Mouse (Mus musculus): Measurements from ENCODE around the gene Gne. TPM values are rescaled to one million over a fixed set of nuclear protein-coding genes. Genes with fewer than 3 reads are reported as not detected.
"Not testable (repeated sequence)": the region's sequence is repeated elsewhere in the genome, so short reads cannot be mapped to it uniquely, and the experiment has no call there.

Gne gene
- polyA plus RNA-seq, 1 experiment from 2014 or later: 31.7 TPM

- peaks cover 55% of the 10 kb centered on the region for H3K36me3 ChIP-seq (replicated peaks)
- WGBS (ENCODE audit: insufficient replicate concordance): 78% methylated on average over 5 of the region's 5 CpGs
- H3K27ac ChIP-seq (replicated peaks): no peak overlapping the region
- H3K27me3 ChIP-seq: no peaks in the 10 kb centered on the region
- H3K4me1 ChIP-seq (replicated peaks): no peaks in the 10 kb centered on the region
- no peak overlapping the region for H3K4me2 ChIP-seq
- no peaks in the 10 kb centered on the region for H3K9me3 ChIP-seq (replicated peaks)
- H3K4me3 ChIP-seq (replicated peaks): no peak overlapping the region
- H3K9ac ChIP-seq: no peak overlapping the region
- ATAC-seq (ENCODE audit: insufficient read depth): no peak
These were observed 34.2 kb downstream of the Gne start for GRCm38 (mm10) chr4:44049812-44050211.

GRCm38 (mm10) chr4:44046066-44046465, 37.9 kb downstream of the Gne start:
- Histone ChIP-seq H3K27me3 (no peaks in the 10 kb centered on the region), H3K36me3 (replicated peaks) (peaks cover 60% of the 10 kb centered on the region), H3K9ac (no peak overlapping the region), H3K4me3 (replicated peaks) (no peak overlapping the region), H3K27ac (replicated peaks) (no peak overlapping the region), H3K4me2 (no peak overlapping the region), H3K4me1 (replicated peaks) (no peaks in the 10 kb centered on the region), H3K9me3 (replicated peaks) (no peaks in the 10 kb centered on the region)
- ATAC-seq (ENCODE audit: insufficient read depth): no peak
- WGBS (ENCODE audit: insufficient replicate concordance): 74% methylated on average over 5 of the region's 5 CpGs

GRCm38 (mm10) chr4:44044685-44045356, 39.2 kb downstream of the Gne start:
- H3K4me2 ChIP-seq: no peak overlapping the region
- no peaks in the 10 kb centered on the region for H3K27me3 ChIP-seq
- no peak overlapping the region for H3K27ac ChIP-seq (replicated peaks)
- ATAC-seq (ENCODE audit: insufficient read depth): no peak
- no peak overlapping the region for H3K4me3 ChIP-seq (replicated peaks)
- H3K9me3 ChIP-seq (replicated peaks): no peaks in the 10 kb centered on the region
- H3K4me1 ChIP-seq (replicated peaks): no peaks in the 10 kb centered on the region
- 85% methylated on average over 5 of the region's 5 CpGs for WGBS (ENCODE audit: insufficient replicate concordance)
- no peak overlapping the region for H3K9ac ChIP-seq
- peaks cover 67% of the 10 kb centered on the region for H3K36me3 ChIP-seq (replicated peaks)

GRCm38 (mm10) chr4:44043182-44043581, 40.8 kb downstream of the Gne start:
- not testable (repeated sequence) for H3K9ac ChIP-seq; H3K9me3 ChIP-seq (replicated peaks); H3K4me1 ChIP-seq (replicated peaks); H3K27ac ChIP-seq (replicated peaks); ATAC-seq (ENCODE audit: insufficient read depth); H3K27me3 ChIP-seq; H3K4me2 ChIP-seq; H3K4me3 ChIP-seq (replicated peaks)
- H3K36me3 ChIP-seq (replicated peaks): peaks cover 70% of the 10 kb centered on the region
- 76% methylated on average over 4 of the region's 4 CpGs for WGBS (ENCODE audit: insufficient replicate concordance)

GRCm38 (mm10) chr4:44042429-44042828, 41.5 kb downstream of the Gne start:
- 83% methylated on average over 5 of the region's 5 CpGs for WGBS (ENCODE audit: insufficient replicate concordance)
- ATAC-seq (ENCODE audit: insufficient read depth): no peak
- Histone ChIP-seq H3K4me1 (replicated peaks) (no peaks in the 10 kb centered on the region), H3K4me2 (no peak overlapping the region), H3K36me3 (replicated peaks) (peaks cover 73% of the 10 kb centered on the region), H3K4me3 (replicated peaks) (no peak overlapping the region), H3K27ac (replicated peaks) (no peak overlapping the region), H3K9ac (no peak overlapping the region), H3K27me3 (no peaks in the 10 kb centered on the region), H3K9me3 (replicated peaks) (no peaks in the 10 kb centered on the region)

- H3K9ac ChIP-seq: no peak overlapping the region
- peaks cover 80% of the 10 kb centered on the region for H3K36me3 ChIP-seq (replicated peaks)
- H3K9me3 ChIP-seq (replicated peaks): no peaks in the 10 kb centered on the region
- no peaks in the 10 kb centered on the region for H3K4me1 ChIP-seq (replicated peaks)
- H3K4me3 ChIP-seq (replicated peaks): no peak overlapping the region
- H3K27ac ChIP-seq (replicated peaks): no peak overlapping the region
- no peak for ATAC-seq (ENCODE audit: insufficient read depth)
- WGBS (ENCODE audit: insufficient replicate concordance): 87% methylated on average over 4 of the region's 4 CpGs
- no peak overlapping the region for H3K4me2 ChIP-seq
- no peaks in the 10 kb centered on the region for H3K27me3 ChIP-seq
These were observed 43.2 kb downstream of the Gne start for GRCm38 (mm10) chr4:44040802-44041201.

- peaks cover 87% of the 10 kb centered on the region for H3K36me3 ChIP-seq (replicated peaks)
- WGBS (ENCODE audit: insufficient replicate concordance): 66% methylated on average over 5 of the region's 5 CpGs
- no peak overlapping the region for H3K9ac ChIP-seq
- no peaks in the 10 kb centered on the region for H3K4me1 ChIP-seq (replicated peaks)
- no peak overlapping the region for H3K27ac ChIP-seq (replicated peaks)
- no peaks in the 10 kb centered on the region for H3K27me3 ChIP-seq
- H3K4me3 ChIP-seq (replicated peaks): no peak overlapping the region
- no peak overlapping the region for H3K4me2 ChIP-seq
- ATAC-seq (ENCODE audit: insufficient read depth): no peak
- no peaks in the 10 kb centered on the region for H3K9me3 ChIP-seq (replicated peaks)
These were observed 47.5 kb downstream of the Gne start for GRCm38 (mm10) chr4:44036455-44036854.

- no peaks in the 10 kb centered on the region for H3K9me3 ChIP-seq (replicated peaks)
- no peaks in the 10 kb centered on the region for H3K27me3 ChIP-seq
- peaks cover 17% of the 10 kb centered on the region for H3K4me1 ChIP-seq (replicated peaks)
- no peak overlapping the region for H3K4me3 ChIP-seq (replicated peaks)
- H3K9ac ChIP-seq: no peak overlapping the region
- no peak overlapping the region for H3K4me2 ChIP-seq
- no peak for ATAC-seq (ENCODE audit: insufficient read depth)
- no peak overlapping the region for H3K27ac ChIP-seq (replicated peaks)
- WGBS (ENCODE audit: insufficient replicate concordance): 83% methylated on average over 5 of the region's 5 CpGs
- H3K36me3 ChIP-seq (replicated peaks): peaks cover 87% of the 10 kb centered on the region
These were observed 52.5 kb downstream of the Gne start for GRCm38 (mm10) chr4:44031521-44031920.

- no peak for ATAC-seq (ENCODE audit: insufficient read depth)
- Histone ChIP-seq H3K4me2 (no peak overlapping the region), H3K36me3 (replicated peaks) (peaks cover 96% of the 10 kb centered on the region), H3K4me1 (replicated peaks) (peaks cover 17% of the 10 kb centered on the region), H3K9me3 (replicated peaks) (no peaks in the 10 kb centered on the region), H3K27me3 (no peaks in the 10 kb centered on the region), H3K27ac (replicated peaks) (no peak overlapping the region), H3K4me3 (replicated peaks) (no peak overlapping the region), H3K9ac (no peak overlapping the region)
- 86% methylated on average over 15 of the region's 15 CpGs for WGBS (ENCODE audit: insufficient replicate concordance)
These were observed 54.3 kb downstream of the Gne start for GRCm38 (mm10) chr4:44029661-44030066.

GRCm38 (mm10) chr4:44028303-44029135, 55.5 kb downstream of the Gne start:
- Histone ChIP-seq H3K9ac (no peak overlapping the region), H3K4me3 (replicated peaks) (no peak overlapping the region), H3K27ac (replicated peaks) (no peak overlapping the region), H3K27me3 (no peaks in the 10 kb centered on the region), H3K9me3 (replicated peaks) (no peaks in the 10 kb centered on the region), H3K36me3 (replicated peaks) (peaks cover 100% of the 10 kb centered on the region), H3K4me2 (no peak overlapping the region), H3K4me1 (replicated peaks) (peaks cover 17% of the 10 kb centered on the region)
- ATAC-seq (ENCODE audit: insufficient read depth): no peak
- 80% methylated on average over 16 of the region's 16 CpGs for WGBS (ENCODE audit: insufficient replicate concordance)

- Histone ChIP-seq H3K27ac (replicated peaks) (no peak overlapping the region), H3K36me3 (replicated peaks) (peaks cover 100% of the 10 kb centered on the region)
- 88% methylated on average over 6 of the region's 6 CpGs for WGBS (ENCODE audit: insufficient replicate concordance)
These were observed 58.4 kb downstream of the Gne start for GRCm38 (mm10) chr4:44025570-44025969.

More at GRCm38 (mm10) chr4:44025570-44025969, 58.4 kb downstream of the Gne start:
- Histone ChIP-seq H3K9me3 (replicated peaks) (no peaks in the 10 kb centered on the region), H3K9ac (no peak overlapping the region), H3K27me3 (no peaks in the 10 kb centered on the region), H3K4me3 (replicated peaks) (no peak overlapping the region), H3K4me2 (no peak overlapping the region), H3K4me1 (replicated peaks) (peaks cover 20% of the 10 kb centered on the region)
- ATAC-seq (ENCODE audit: insufficient read depth): no peak
